Mouse (Mus musculus) gastrocnemius, postnatal 36 days (tissue): ENCODE data around the gene Gpr179. TPM values are rescaled to one million over a fixed set of nuclear protein-coding genes. Genes with fewer than 3 reads are reported as not detected.

Experiments used
- DNase-seq, 2 experiments: peaks; one replicate each; pipeline ENCODE4 v3.0.0; 2022
- intact Hi-C: fragments of 180-260 bp; cut with DNase I; formaldehyde crosslinking; loops from one replicate; pipeline ENCODE4 v1.15.1; 2025
- long read RNA-seq, 2 experiments: library from polyadenylated mRNA; stranded (forward); transcript quantifications; one replicate each; pipeline ENCODE4 v2.0.0; 2021
- total RNA-seq, 2 experiments: library from RNA; stranded (reverse); gene quantifications; 2 replicates each; pipeline ENCODE4 v1.2.3; 2021

Gpr179 gene
- under 1 TPM in 1 of 2 experiments, not detected in 1; 0.03 TPM for total RNA-seq
- long read RNA-seq, experiment 1 = 0 reads
- long read RNA-seq, experiment 2 = 0 reads

GRCm38 (mm10) chr11:97352027-97352684 lies at the start of gene Gpr179:
Gpr179 (minus strand) TSS chr11:97352077.
- DNase-seq = no peak
- intact Hi-C loops = no loop called here

- intact Hi-C loops = no loop called here
These were observed 49.2 kb upstream of the Gpr179 start for GRCm38 (mm10) chr11:97401082-97401481.

GRCm38 (mm10) chr11:97399958-97400710 lies 48.3 kb upstream of the Gpr179 start:
- intact Hi-C loops = loop anchor here (1.0 kb wide), 1 partner anchor 44 kb away; no protein-coding TSS in a partner anchor
- DNase-seq = peak; percentile 69 to 73

More at GRCm38 (mm10) chr11:97401082-97401481, 49.2 kb upstream of the Gpr179 start:
- peak in 1 of 2 experiments; percentile 12 for DNase-seq

- intact Hi-C loops = no loop called here
These were observed 46.6 kb upstream of the Gpr179 start for GRCm38 (mm10) chr11:97398506-97398905.

DNA sequence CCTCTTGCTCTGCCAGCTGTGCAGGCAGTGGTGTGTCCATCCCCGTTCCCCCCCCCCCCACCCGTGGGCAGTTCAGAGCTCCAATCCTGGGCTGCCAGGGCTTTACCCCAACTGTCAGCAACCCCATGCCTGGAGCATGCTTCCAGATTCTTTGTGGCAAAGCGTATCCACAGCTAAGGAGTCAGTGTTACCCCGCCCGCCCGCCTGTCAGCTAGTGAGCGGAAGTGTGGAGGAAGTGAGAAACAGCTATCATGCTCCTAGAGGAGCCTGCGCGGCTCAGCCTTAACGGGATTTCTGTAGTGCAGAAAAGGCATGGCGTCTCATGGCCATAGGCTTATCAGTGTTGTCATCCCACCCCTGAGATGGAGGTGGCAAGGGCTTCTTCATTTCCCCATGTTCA lies 42.3 kb upstream of the Gpr179 start:
- intact Hi-C loops = no loop called here
- DNase-seq = no peak

More at GRCm38 (mm10) chr11:97398506-97398905, 46.6 kb upstream of the Gpr179 start:
- DNase-seq = no peak

DNA sequence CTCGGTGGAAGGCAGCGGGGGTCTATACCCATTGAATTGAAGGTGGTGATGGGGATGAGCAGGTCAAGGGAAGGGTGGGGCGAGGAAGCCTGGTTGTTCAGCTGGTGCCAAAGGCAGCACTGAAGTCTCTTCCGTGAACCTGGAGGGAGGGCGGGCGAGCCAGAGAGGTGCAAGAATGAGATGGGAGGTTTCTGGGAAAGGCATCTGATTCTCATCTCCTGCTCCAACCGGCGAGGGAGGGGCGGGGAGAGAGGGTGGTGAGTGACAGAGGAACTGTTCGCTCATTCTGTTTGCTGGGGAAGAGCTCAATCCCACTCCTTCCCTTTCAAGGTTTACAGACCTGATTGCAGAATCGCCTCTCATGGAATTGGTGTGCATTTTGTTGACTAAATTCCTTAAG lies 41.8 kb upstream of the Gpr179 start:
- no peak for DNase-seq
- intact Hi-C loops = no loop called here

DNA sequence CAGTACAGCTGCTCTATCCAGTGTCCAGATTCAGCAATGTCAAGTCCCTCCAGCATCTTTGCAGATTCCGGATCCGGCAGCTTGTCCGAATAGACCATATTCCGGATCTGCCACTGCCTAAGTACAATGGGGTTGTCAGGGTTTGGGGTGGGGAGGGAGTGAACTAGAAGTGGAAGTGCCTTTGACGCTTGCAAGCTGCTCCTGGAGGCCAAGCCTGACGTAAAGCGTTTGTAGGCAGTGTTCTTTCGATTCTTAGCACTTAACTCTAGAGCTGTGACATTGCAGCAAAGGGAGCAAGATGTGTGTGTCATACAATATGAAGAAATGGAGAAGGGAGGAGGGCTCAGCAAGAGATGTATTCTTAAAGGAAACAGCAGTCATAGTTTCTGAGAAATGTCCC lies 37.2 kb upstream of the Gpr179 start:
- intact Hi-C loops = no loop called here
- DNase-seq = no peak

GRCm38 (mm10) chr11:97387811-97388210 lies 35.9 kb upstream of the Gpr179 start:
- DNase-seq = no peak
- intact Hi-C loops = no loop called here

GRCm38 (mm10) chr11:97383764-97384163 lies 31.9 kb upstream of the Gpr179 start:
- intact Hi-C loops = no loop called here
- no peak for DNase-seq

- intact Hi-C loops = no loop called here
- no peak for DNase-seq
These were observed 31.1 kb upstream of the Gpr179 start for GRCm38 (mm10) chr11:97383017-97383416.

- intact Hi-C loops = no loop called here
- DNase-seq = no peak
These were observed 28.2 kb upstream of the Gpr179 start for GRCm38 (mm10) chr11:97380036-97380435.

DNA sequence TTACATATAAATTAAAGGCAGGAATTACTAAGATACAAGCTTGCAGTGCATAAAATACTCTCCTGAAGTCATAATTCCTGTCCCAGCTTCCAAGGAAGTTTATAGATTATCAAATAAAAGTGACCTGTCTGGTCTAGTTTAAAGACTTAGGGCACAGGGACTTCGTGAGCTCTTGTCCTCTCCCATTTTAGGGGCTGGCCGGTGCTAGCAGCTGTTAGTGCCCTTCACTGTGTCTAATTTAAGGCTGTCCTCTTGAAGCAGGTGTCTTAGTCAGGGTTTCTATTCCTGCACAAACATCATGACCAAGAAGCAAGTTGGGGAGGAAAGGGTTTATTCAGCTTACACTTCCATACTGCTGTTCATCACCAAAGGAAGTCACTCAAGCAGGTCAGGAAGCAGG lies 21.5 kb upstream of the Gpr179 start:
- intact Hi-C loops = no loop called here
- DNase-seq = no peak

GRCm38 (mm10) chr11:97372159-97372864 lies 20.4 kb upstream of the Gpr179 start:
- intact Hi-C loops = no loop called here
- DNase-seq = no peak

DNA sequence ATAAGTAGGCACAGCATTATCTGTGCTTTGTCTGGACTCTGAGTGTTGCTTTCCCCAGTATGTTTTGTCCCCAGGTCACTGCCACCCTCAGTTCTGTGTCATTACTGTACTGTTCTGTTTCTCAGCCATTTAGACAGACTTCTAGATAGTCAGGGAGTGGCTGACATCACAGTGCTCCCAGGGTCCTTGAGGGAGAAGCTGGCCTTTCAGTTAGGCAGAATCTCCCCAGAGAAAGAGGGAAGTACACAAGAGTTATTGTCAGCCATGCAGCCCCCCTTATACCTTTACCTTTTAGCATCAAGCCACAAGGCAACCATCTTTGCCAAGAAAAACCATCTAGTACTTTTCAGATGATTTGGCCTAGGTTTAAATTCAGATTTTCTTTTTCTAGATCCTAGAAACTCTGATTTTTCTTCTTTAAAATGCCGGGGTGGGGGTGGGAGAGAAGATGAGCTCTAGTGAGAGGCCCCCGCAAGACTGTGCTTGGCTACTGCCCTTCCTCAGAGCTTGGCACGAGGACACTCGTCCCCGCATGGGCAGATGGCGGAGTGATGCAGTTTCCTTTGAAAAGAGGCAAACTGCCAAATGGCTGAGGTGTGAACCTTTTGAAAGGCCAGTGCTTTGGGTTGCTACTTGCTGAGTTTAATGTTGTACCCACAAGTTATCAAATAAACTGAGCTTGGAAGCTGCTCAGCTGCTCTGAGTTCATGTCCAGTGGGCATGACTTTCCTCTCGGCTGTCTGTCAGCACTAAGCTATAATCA lies 18.6 kb upstream of the Gpr179 start:
- DNase-seq = no peak
- intact Hi-C loops = no loop called here

DNA sequence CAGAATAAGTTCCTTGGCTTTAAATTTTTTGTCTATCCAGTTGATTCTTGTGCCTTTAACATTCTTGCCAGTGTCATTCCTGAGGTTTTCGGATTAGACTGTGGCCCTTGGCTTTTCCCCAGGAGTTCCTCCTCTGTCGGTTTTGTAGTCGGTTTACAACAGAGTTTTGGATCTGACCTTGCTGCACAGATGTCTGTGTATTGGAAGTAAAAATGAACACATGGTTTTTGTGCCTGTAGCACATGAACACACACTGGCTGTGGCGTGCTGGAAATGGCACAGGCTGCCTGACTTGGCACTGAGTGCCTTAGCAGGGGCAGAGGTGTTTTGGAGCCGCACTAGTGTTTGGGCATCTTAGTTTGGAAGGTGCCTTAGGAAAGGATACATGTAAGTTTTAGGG lies 16.6 kb upstream of the Gpr179 start:
- DNase-seq = no peak
- intact Hi-C loops = no loop called here

GRCm38 (mm10) chr11:97365556-97365955 lies 13.7 kb upstream of the Gpr179 start:
- intact Hi-C loops = no loop called here
- no peak for DNase-seq

- DNase-seq = no peak
- intact Hi-C loops = no loop called here
These were observed 11.7 kb upstream of the Gpr179 start for GRCm38 (mm10) chr11:97363644-97363995.

DNA sequence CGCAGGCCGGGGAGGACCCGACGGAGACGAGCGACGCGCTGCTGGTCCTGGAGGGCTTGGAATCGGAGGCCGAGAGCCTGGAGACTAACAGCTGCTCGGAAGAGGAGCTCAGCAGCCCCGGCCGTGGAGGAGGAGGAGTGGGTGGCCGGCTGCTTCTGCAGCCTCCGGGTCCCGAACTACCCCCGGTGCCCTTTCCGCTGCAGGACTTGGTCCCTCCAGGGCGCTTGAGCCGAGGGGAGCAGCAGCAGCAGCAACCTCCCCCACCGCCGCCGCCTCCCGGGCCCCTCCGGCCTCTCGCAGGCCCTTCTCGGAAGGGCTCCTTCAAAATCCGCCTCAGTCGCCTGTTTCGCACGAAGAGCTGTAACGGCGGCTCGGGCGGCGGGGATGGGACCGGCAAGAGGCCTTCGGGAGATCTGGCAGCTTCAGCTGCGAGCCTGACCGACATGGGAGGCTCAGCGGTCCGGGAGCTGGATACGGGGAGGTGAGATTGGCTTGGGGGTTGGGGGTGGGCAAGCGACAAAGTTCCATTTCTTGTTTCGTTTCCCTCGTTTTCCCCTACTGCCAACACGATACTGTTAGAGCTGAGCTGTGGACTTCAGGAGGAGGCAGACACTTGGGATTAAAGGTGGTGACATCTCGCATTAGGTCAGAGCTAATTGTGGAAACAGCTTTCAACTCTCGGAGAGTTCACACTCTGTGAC lies 11.2 kb upstream of the Gpr179 start:
- intact Hi-C loops = no loop called here
- DNase-seq = peak in 1 of 2 experiments; percentile 33

GRCm38 (mm10) chr11:97362649-97362942 lies 10.7 kb upstream of the Gpr179 start:
- peak in 1 of 2 experiments; percentile 47 for DNase-seq
- intact Hi-C loops = no loop called here
